Mouse (Mus musculus): Measurements from ENCODE around the gene Slc25a39. TPM values are rescaled to one million over a fixed set of nuclear protein-coding genes. Genes with fewer than 3 reads are reported as not detected.

Gene Slc25a39
- polyA plus RNA-seq, 1 experiment from 2014 or later, result 266 TPM

DNA sequence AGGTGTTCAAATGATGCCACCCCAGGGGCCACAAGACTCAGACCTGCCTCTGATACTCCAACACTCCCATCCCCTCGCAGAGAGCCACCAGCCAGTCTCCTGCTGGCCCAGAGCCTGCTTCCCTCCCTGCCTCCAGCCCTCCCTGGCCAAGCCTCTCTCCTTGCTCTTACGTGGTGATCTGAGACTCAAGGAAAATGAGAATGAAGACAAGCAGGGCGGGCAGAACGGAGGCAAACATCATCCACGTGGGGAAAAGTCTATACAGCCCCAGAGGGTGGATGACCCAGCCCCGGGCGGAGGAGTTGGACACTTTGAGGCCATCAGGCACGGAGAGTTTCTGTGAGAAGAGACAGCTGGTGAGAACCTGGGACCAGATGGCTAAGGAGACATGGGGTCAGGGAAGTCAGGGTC lies 54.7 kb downstream of the Slc25a39 start:
- no peaks in the 10 kb centered on the region for H3K9me3 ChIP-seq (ENCODE audit: control insufficient read depth, low read length)
- WGBS, result 39% methylated on average over 8 of the region's 8 CpGs
- no peaks in the 10 kb centered on the region for H3K36me3 ChIP-seq (ENCODE audit: control insufficient read depth, insufficient read depth, low read length)
- H3K4me1 ChIP-seq (ENCODE audit: control insufficient read depth in 2 of 2, insufficient read depth in 2 of 2, low read length in 2 of 2), result no peaks in the 10 kb centered on the region
- H3K4me2 ChIP-seq (ENCODE audit: low read length), result no peak overlapping the region
- no peak overlapping the region for H3K4me3 ChIP-seq (ENCODE audit: control insufficient read depth in 1 of 2, insufficient read depth in 1 of 2, low read depth in 1 of 2, low read length in 2 of 2)
- ATAC-seq (ENCODE audit: insufficient number of reproducible peaks, insufficient read depth, low FRiP score, low read depth), result no peak
- no peak overlapping the region for H3K27ac ChIP-seq (replicated peaks in 1 of 2; ENCODE audit: control insufficient read depth in 1 of 2, insufficient read depth in 1 of 2, low read depth in 2 of 2, low read length in 2 of 2)
- no peak overlapping the region for H3K9ac ChIP-seq (ENCODE audit: low read length)
- H3K27me3 ChIP-seq (ENCODE audit: control insufficient read depth, insufficient read depth, low read length), result peaks cover 34% of the 10 kb centered on the region

Small RNA genes lying within 50 kb of the gene (microRNA-seq; reads per million reads assigned to microRNA genes)
- gene Mir6930, result not detected

Other genes starting within 250 kb of the Slc25a39 start
- 60.3 and 62.1 TPM in 2 replicates for gene Lsm12, start 222.7 kb downstream of the Slc25a39 start, polyA plus RNA-seq (2014; fragmentation: Nextera tagmentation; extraction: Ambion mirVana)
- gene G6pc3, start 218.3 kb downstream of the Slc25a39 start, polyA plus RNA-seq (2014; fragmentation: Nextera tagmentation; extraction: Ambion mirVana), result 24.8 and 27.8 TPM in 2 replicates
- gene Hdac5, start 177.8 kb downstream of the Slc25a39 start, polyA plus RNA-seq (2014; fragmentation: Nextera tagmentation; extraction: Ambion mirVana), result 52.1 and 54.5 TPM in 2 replicates
- gene BC030867, start 159.1 kb downstream of the Slc25a39 start, polyA plus RNA-seq (2014; fragmentation: Nextera tagmentation; extraction: Ambion mirVana), result 8.7 and 10.3 TPM in 2 replicates
- 0.09 and 0.11 TPM in 2 replicates for gene Asb16, start 139.2 kb downstream of the Slc25a39 start, polyA plus RNA-seq (2014; fragmentation: Nextera tagmentation; extraction: Ambion mirVana)
- 39.1 and 46.5 TPM in 2 replicates for gene Tmub2, start 123.0 kb downstream of the Slc25a39 start, polyA plus RNA-seq (2014; fragmentation: Nextera tagmentation; extraction: Ambion mirVana)
- 7.0 and 10.6 TPM in 2 replicates for gene Atxn7l3, start 111.3 kb downstream of the Slc25a39 start, polyA plus RNA-seq (2014; fragmentation: Nextera tagmentation; extraction: Ambion mirVana)
- 50.2 and 53.6 TPM in 2 replicates for gene Ubtf, start 88.2 kb downstream of the Slc25a39 start, polyA plus RNA-seq (2014; fragmentation: Nextera tagmentation; extraction: Ambion mirVana)
- gene Slc4a1, start 41.7 kb downstream of the Slc25a39 start, polyA plus RNA-seq (2014; fragmentation: Nextera tagmentation; extraction: Ambion mirVana), result 5.6 and 11.8 TPM in 2 replicates
- 0.81 and 1.2 TPM in 2 replicates for gene Rundc3a, start 14.5 kb downstream of the Slc25a39 start, polyA plus RNA-seq (2014; fragmentation: Nextera tagmentation; extraction: Ambion mirVana)
- gene Grn, start 22.4 kb upstream of the Slc25a39 start, polyA plus RNA-seq (2014; fragmentation: Nextera tagmentation; extraction: Ambion mirVana), result 182 and 190 TPM in 2 replicates
- 4.6 and 7.9 TPM in 2 replicates for gene Fam171a2, start 39.7 kb upstream of the Slc25a39 start, polyA plus RNA-seq (2014; fragmentation: Nextera tagmentation; extraction: Ambion mirVana)
- 6.7 and 6.8 TPM in 2 replicates for gene Itga2b, start 62.2 kb upstream of the Slc25a39 start, polyA plus RNA-seq (2014; fragmentation: Nextera tagmentation; extraction: Ambion mirVana)
- gene Gpatch8, start 148.4 kb upstream of the Slc25a39 start, polyA plus RNA-seq (2014; fragmentation: Nextera tagmentation; extraction: Ambion mirVana), result 30.7 and 36.9 TPM in 2 replicates
- gene Gm11627, start 171.5 kb upstream of the Slc25a39 start, polyA plus RNA-seq (2014; fragmentation: Nextera tagmentation; extraction: Ambion mirVana), result 12.6 and 13.9 TPM in 2 replicates
- 18.7 and 24.0 TPM in 2 replicates for gene Fzd2, start 196.4 kb upstream of the Slc25a39 start, polyA plus RNA-seq (2014; fragmentation: Nextera tagmentation; extraction: Ambion mirVana)